Mouse (Mus musculus): Measurements from ENCODE around the gene Nmrk1.

Nmrk1 gene

DNA sequence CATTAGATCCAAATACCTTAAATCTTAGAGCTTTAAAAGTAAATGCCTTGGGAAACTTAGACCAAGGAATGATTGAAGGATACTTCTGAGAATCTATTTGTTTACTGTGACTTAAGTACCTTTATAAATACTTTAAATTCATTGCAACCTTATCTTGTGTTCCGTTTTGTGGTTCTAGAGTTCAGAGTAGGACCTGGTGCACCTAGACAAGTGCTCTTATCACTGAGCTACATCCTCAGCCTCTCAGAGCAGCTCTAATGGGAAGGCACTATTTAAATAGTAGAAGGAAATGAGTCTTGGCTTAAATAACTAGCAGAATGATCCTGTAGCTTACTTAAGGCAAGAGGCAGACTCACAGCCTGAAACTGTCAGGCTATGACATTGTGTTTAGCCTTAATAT is 63.8 kb downstream of the Nmrk1 start:
- no peak for ATAC-seq (ENCODE audit: insufficient number of reproducible peaks, low FRiP score, low TSS enrichment)

Data from cerebellum, adult (tissue).